Mouse (Mus musculus): ENCODE measurements around the gene Alad. TPM values are rescaled to one million over a fixed set of nuclear protein-coding genes. Genes with fewer than 3 reads are reported as not detected.

Gene Alad
- polyA plus RNA-seq, 1 experiment from 2014 or later: 69.3 TPM

DNA sequence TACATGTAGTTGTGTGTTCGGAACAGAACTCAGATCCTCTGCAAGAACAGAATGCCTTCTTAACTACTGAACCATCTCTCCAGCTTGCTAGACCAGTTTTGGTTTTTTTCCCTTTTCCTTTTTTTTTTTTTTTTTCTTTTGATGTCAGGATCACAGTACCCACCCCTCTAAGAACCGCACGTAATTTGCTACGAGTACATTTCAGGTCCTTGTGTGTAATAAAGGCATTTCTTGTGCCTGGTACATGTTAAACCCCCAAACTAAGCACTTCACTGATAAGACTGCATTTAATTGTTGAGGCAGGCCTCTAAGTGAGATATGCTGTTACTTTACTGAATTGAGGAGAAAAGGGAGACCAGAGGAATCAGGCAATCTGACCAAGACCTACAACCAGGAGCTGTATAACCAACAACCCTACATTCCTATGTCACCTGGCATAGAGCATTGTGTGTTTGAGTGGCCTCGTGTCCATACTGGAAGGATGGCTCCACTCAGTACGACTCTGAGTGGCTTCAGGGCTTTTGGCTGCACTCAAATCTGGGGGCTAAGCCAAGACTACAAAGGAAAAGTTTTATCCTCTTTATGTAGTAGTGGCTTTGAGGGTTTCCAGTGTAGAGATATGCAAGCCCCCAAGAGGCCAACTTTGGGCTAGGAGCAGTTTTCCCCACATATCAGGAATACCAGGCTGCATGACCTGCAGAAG is 42.0 kb downstream of the Alad start:
- Histone ChIP-seq H3K27ac (replicated peaks in 1 of 2; ENCODE audit: control insufficient read depth in 1 of 2, insufficient read depth in 1 of 2, low read depth in 2 of 2, low read length in 2 of 2) (no peak overlapping the region), H3K9ac (ENCODE audit: low read length) (no peak overlapping the region), H3K4me1 (ENCODE audit: control insufficient read depth in 2 of 2, insufficient read depth in 2 of 2, low read length in 2 of 2) (peaks cover 0 to 7% of the 10 kb centered on the region in 2 experiments; a peak in 3 of 4 replicates), H3K36me3 (ENCODE audit: control insufficient read depth, insufficient read depth, low read length) (no peaks in the 10 kb centered on the region), H3K27me3 (ENCODE audit: control insufficient read depth, insufficient read depth, low read length) (no peaks in the 10 kb centered on the region), H3K4me3 (ENCODE audit: control insufficient read depth in 1 of 2, insufficient read depth in 1 of 2, low read depth in 1 of 2, low read length in 2 of 2) (no peak overlapping the region), H3K9me3 (ENCODE audit: control insufficient read depth, low read length) (no peaks in the 10 kb centered on the region), H3K4me2 (ENCODE audit: low read length) (no peak overlapping the region)
- 73% methylated on average over 6 of the region's 6 CpGs for WGBS
- no peak for ATAC-seq (ENCODE audit: insufficient number of reproducible peaks, insufficient read depth, low FRiP score, low read depth)

GRCm38 (mm10) chr4:62475793-62476192 is 43.9 kb downstream of the Alad start:
- H3K27ac ChIP-seq (replicated peaks in 1 of 2; ENCODE audit: control insufficient read depth in 1 of 2, insufficient read depth in 1 of 2, low read depth in 2 of 2, low read length in 2 of 2): no peak overlapping the region
- H3K9ac ChIP-seq (ENCODE audit: low read length): no peak overlapping the region
- no peak for ATAC-seq (ENCODE audit: insufficient number of reproducible peaks, insufficient read depth, low FRiP score, low read depth)
- no peak overlapping the region for H3K4me3 ChIP-seq (ENCODE audit: control insufficient read depth in 1 of 2, insufficient read depth in 1 of 2, low read depth in 1 of 2, low read length in 2 of 2)
- WGBS: 86% methylated on average over 6 of the region's 6 CpGs
- H3K36me3 ChIP-seq (ENCODE audit: control insufficient read depth, insufficient read depth, low read length): no peaks in the 10 kb centered on the region
- H3K4me2 ChIP-seq (ENCODE audit: low read length): no peak overlapping the region
- H3K9me3 ChIP-seq (ENCODE audit: control insufficient read depth, low read length): no peaks in the 10 kb centered on the region
- H3K27me3 ChIP-seq (ENCODE audit: control insufficient read depth, insufficient read depth, low read length): no peaks in the 10 kb centered on the region
- peaks cover 0 to 7% of the 10 kb centered on the region in 2 experiments; a peak in 3 of 4 replicates for H3K4me1 ChIP-seq (ENCODE audit: control insufficient read depth in 2 of 2, insufficient read depth in 2 of 2, low read length in 2 of 2)

DNA sequence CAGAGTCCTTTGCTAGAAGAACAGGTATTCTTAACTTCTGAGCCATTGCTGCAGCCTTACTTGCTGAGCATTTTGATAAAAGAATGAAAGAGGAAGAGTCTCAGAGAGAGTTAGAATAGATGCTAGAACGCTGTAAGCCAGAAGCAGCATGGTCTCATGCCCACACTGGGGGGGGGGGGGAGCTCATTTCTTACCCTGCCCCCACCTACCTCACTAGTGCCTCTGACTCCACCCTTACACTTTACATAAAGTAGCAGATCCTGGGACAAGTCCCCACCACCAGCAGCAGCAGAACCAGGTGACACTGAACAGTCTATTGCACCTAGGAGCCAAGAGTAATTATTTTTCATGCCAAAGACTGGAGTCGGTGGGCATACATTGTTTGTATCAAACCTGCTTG is 44.6 kb downstream of the Alad start:
- no peak for ATAC-seq (ENCODE audit: insufficient number of reproducible peaks, insufficient read depth, low FRiP score, low read depth)
- Histone ChIP-seq H3K36me3 (ENCODE audit: control insufficient read depth, insufficient read depth, low read length) (no peaks in the 10 kb centered on the region), H3K27me3 (ENCODE audit: control insufficient read depth, insufficient read depth, low read length) (no peaks in the 10 kb centered on the region), H3K4me3 (ENCODE audit: control insufficient read depth in 1 of 2, insufficient read depth in 1 of 2, low read depth in 1 of 2, low read length in 2 of 2) (no peak overlapping the region), H3K9me3 (ENCODE audit: control insufficient read depth, low read length) (no peaks in the 10 kb centered on the region), H3K27ac (replicated peaks in 1 of 2; ENCODE audit: control insufficient read depth in 1 of 2, insufficient read depth in 1 of 2, low read depth in 2 of 2, low read length in 2 of 2) (no peak overlapping the region), H3K9ac (ENCODE audit: low read length) (no peak overlapping the region), H3K4me1 (ENCODE audit: control insufficient read depth in 2 of 2, insufficient read depth in 2 of 2, low read length in 2 of 2) (peaks cover 0 to 7% of the 10 kb centered on the region in 2 experiments; a peak in 3 of 4 replicates), H3K4me2 (ENCODE audit: low read length) (no peak overlapping the region)
- WGBS: 69% methylated on average over 2 of the region's 2 CpGs

DNA sequence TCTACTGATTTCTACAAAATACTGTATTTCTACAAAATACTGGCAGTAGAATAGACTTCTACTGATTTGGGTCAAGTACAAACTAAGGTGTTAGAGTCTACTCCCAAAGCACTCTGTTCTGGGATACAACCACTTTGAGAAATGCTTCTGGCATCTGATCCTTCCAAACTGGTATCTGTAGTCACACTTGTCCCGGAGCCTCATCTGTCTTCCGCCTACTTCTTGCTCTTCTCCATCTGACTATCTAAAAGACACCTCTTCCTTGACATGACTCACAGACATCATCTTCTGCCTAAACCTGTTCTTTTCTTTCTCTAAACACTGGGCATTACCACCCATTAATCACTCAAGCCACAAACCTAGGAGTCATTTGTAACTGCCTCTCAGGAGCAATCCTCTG is 47.6 kb downstream of the Alad start:
- no peaks in the 10 kb centered on the region for H3K4me1 ChIP-seq (ENCODE audit: control insufficient read depth in 2 of 2, insufficient read depth in 2 of 2, low read length in 2 of 2)
- H3K9ac ChIP-seq (ENCODE audit: low read length): no peak overlapping the region
- H3K36me3 ChIP-seq (ENCODE audit: control insufficient read depth, insufficient read depth, low read length): no peaks in the 10 kb centered on the region
- H3K4me2 ChIP-seq (ENCODE audit: low read length): no peak overlapping the region
- WGBS: 82% methylated on average over 2 of the region's 2 CpGs
- H3K4me3 ChIP-seq (ENCODE audit: control insufficient read depth in 1 of 2, insufficient read depth in 1 of 2, low read depth in 1 of 2, low read length in 2 of 2): no peak overlapping the region
- no peak overlapping the region for H3K27ac ChIP-seq (replicated peaks in 1 of 2; ENCODE audit: control insufficient read depth in 1 of 2, insufficient read depth in 1 of 2, low read depth in 2 of 2, low read length in 2 of 2)
- ATAC-seq (ENCODE audit: insufficient number of reproducible peaks, insufficient read depth, low FRiP score, low read depth): no peak
- H3K9me3 ChIP-seq (ENCODE audit: control insufficient read depth, low read length): no peaks in the 10 kb centered on the region
- no peaks in the 10 kb centered on the region for H3K27me3 ChIP-seq (ENCODE audit: control insufficient read depth, insufficient read depth, low read length)

- Histone ChIP-seq H3K27ac (replicated peaks in 1 of 2; ENCODE audit: control insufficient read depth in 1 of 2, insufficient read depth in 1 of 2, low read depth in 2 of 2, low read length in 2 of 2) (no peak within 1 kb of the TSS), H3K4me1 (ENCODE audit: control insufficient read depth in 2 of 2, insufficient read depth in 2 of 2, low read length in 2 of 2) (no peaks in the 10 kb centered on the region)
These were observed 49.1 kb downstream of the Alad start, which contains the start of gene Wdr31 for GRCm38 (mm10) chr4:62470598-62471051. Gene Wdr31, minus strand, starts transcription at chr4:62470896.

DNA sequence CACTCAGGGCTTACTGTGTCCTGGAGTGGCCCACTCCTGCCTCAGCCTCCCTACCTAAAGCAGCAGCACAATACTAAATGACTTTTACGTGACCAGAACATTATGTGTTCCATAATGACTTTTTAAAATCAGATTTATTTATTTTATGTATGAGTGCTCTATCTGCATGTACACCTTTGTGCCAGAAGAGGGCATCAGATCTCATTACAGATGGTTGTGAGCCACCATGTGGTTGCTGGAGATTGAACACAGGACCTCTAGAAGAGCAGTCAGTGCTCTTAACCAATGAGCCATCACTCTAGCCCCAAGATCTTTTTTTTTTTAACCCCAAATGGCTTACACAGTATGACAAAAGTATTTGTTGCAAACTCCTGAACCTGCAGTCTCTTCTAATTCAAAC is 51.6 kb downstream of the Alad start:
- WGBS: 94% methylated on average over 1 of the region's 1 CpGs

More at GRCm38 (mm10) chr4:62470598-62471051, 49.1 kb downstream of the Alad start, which contains the start of gene Wdr31:
- under 1% methylated on average over 30 of the region's 30 CpGs for WGBS
- H3K4me2 ChIP-seq (ENCODE audit: low read length): peak within 1 kb of the TSS; percentile 74
- peak; percentile 78 for ATAC-seq (ENCODE audit: insufficient number of reproducible peaks, insufficient read depth, low FRiP score, low read depth)
- no peaks in the 10 kb centered on the region for H3K9me3 ChIP-seq (ENCODE audit: control insufficient read depth, low read length)
- H3K27me3 ChIP-seq (ENCODE audit: control insufficient read depth, insufficient read depth, low read length): no peaks in the 10 kb centered on the region
- H3K9ac ChIP-seq (ENCODE audit: low read length): peak within 1 kb of the TSS; percentile 62
- H3K36me3 ChIP-seq (ENCODE audit: control insufficient read depth, insufficient read depth, low read length): no peaks in the 10 kb centered on the region
- H3K4me3 ChIP-seq (ENCODE audit: control insufficient read depth in 1 of 2, insufficient read depth in 1 of 2, low read depth in 1 of 2, low read length in 2 of 2): peak within 1 kb of the TSS; percentile 50 to 94

DNA sequence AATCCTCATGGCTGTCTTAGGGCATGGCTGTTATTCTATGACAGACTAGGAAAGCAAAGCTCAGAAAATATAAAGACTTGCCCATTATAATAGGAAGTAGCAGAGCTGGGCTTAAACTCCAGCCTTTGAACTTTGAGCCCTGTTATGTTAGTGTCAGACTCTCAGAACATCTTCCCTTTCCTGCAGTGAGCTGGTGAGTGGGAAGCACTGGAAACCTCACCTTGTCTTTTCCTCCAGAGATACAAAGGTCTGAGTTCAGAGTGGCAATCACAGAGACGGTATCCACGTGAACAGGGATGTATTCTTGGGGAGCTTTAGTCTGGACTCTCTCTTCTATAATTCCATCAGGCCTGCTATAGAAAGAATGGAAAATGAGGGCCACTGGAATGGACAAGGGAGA is 56.6 kb downstream of the Alad start:
- H3K9ac ChIP-seq (ENCODE audit: low read length): no peak overlapping the region
- no peak overlapping the region for H3K4me3 ChIP-seq (ENCODE audit: control insufficient read depth in 1 of 2, insufficient read depth in 1 of 2, low read depth in 1 of 2, low read length in 2 of 2)
- 78% methylated on average over 2 of the region's 2 CpGs for WGBS
- H3K36me3 ChIP-seq (ENCODE audit: control insufficient read depth, insufficient read depth, low read length): no peaks in the 10 kb centered on the region
- H3K4me1 ChIP-seq (ENCODE audit: control insufficient read depth in 2 of 2, insufficient read depth in 2 of 2, low read length in 2 of 2): no peaks in the 10 kb centered on the region; a peak in 1 of 4 replicates
- no peak overlapping the region for H3K4me2 ChIP-seq (ENCODE audit: low read length)
- no peaks in the 10 kb centered on the region for H3K9me3 ChIP-seq (ENCODE audit: control insufficient read depth, low read length)
- ATAC-seq (ENCODE audit: insufficient number of reproducible peaks, insufficient read depth, low FRiP score, low read depth): no peak
- no peak overlapping the region for H3K27ac ChIP-seq (replicated peaks in 1 of 2; ENCODE audit: control insufficient read depth in 1 of 2, insufficient read depth in 1 of 2, low read depth in 2 of 2, low read length in 2 of 2)
- no peaks in the 10 kb centered on the region for H3K27me3 ChIP-seq (ENCODE audit: control insufficient read depth, insufficient read depth, low read length)

More for the DNA sequence above, 51.6 kb downstream of the Alad start:
- ATAC-seq (ENCODE audit: insufficient number of reproducible peaks, insufficient read depth, low FRiP score, low read depth): no peak
- Histone ChIP-seq H3K27ac (replicated peaks in 1 of 2; ENCODE audit: control insufficient read depth in 1 of 2, insufficient read depth in 1 of 2, low read depth in 2 of 2, low read length in 2 of 2) (no peak overlapping the region), H3K4me1 (ENCODE audit: control insufficient read depth in 2 of 2, insufficient read depth in 2 of 2, low read length in 2 of 2) (no peaks in the 10 kb centered on the region), H3K9me3 (ENCODE audit: control insufficient read depth, low read length) (no peaks in the 10 kb centered on the region), H3K36me3 (ENCODE audit: control insufficient read depth, insufficient read depth, low read length) (no peaks in the 10 kb centered on the region), H3K27me3 (ENCODE audit: control insufficient read depth, insufficient read depth, low read length) (no peaks in the 10 kb centered on the region), H3K9ac (ENCODE audit: low read length) (no peak overlapping the region), H3K4me3 (ENCODE audit: control insufficient read depth in 1 of 2, insufficient read depth in 1 of 2, low read depth in 1 of 2, low read length in 2 of 2) (no peak overlapping the region), H3K4me2 (ENCODE audit: low read length) (no peak overlapping the region)

Measured in heart, embryonic 14.5 days (tissue).